Mouse (Mus musculus): ENCODE results near the gene Gtdc1.

Gtdc1 gene

GRCm38 (mm10) chr2:44526110-44527032, 401.1 kb downstream of the Gtdc1 start:
- no peak for DNase-seq (ENCODE audit: low spot score in 2 of 2)

GRCm38 (mm10) chr2:44525187-44525919, 402.1 kb downstream of the Gtdc1 start:
- DNase-seq (ENCODE audit: low spot score in 2 of 2), result no peak

GRCm38 (mm10) chr2:44519236-44519635, 408.2 kb downstream of the Gtdc1 start:
- DNase-seq (ENCODE audit: low spot score in 2 of 2), result no peak

DNA sequence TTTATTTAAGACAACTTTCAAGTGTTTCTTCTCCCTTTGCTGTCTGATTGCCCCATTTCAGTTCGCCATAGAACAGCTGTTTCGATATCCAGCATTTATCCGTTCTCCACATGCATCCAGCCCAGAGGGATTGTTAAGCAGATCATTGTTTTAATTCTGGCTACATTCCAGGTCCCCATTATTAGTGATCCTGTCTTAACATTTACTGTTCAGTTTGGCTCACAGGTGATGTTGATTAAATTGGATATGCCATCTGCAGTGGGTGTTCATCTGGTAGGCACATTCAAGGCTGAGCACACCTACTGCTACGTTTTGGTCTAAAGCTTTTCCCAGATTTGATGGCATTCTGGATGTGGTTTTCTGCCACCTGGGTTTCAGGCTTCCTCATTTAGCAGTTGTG, 409.4 kb downstream of the Gtdc1 start:
- no peak for DNase-seq (ENCODE audit: low spot score in 2 of 2)

Data from urinary bladder, adult 18-20 months (tissue).